Mouse (Mus musculus) limb, embryonic 14.5 days (tissue): ENCODE data around the gene Prkch. TPM values are rescaled to one million over a fixed set of nuclear protein-coding genes. Genes with fewer than 3 reads are reported as not detected.

Source experiments
- ATAC-seq: fragments of 200-750 bp; cut with Nextera tagmentation; 2 replicates; pipeline ENCODE4 v1.8.0; 2017; ENCODE audit warnings: low read depth, moderate number of reproducible peaks, moderate TSS enrichment; ENCODE audit not compliant: low FRiP score
- DNase-seq: peaks from one replicate; pipeline ENCODE4 v3.0.0-alpha.2; 2015; ENCODE audit warnings: low spot score
- H3K27ac ChIP-seq: fragments of 300-500 bp; sonication (generic); replicated peaks from 2 replicates; pipeline ENCODE4 v1.5.1; 2014; ENCODE audit warnings: low read depth, mild to moderate bottlenecking, low read length, moderate library complexity, mixed read lengths
- H3K27me3 ChIP-seq: fragments of 300-500 bp; sonication (generic); 2 replicates; pipeline ENCODE4 v1.6.1; 2014; ENCODE audit warnings: low read length, mixed read lengths; ENCODE audit not compliant: control insufficient read depth, insufficient read depth
- H3K36me3 ChIP-seq: fragments of 300-500 bp; sonication (generic); 2 replicates; pipeline ENCODE4 v1.6.1; 2014; ENCODE audit warnings: mild to moderate bottlenecking, low read length, moderate library complexity, mixed read lengths; ENCODE audit not compliant: control insufficient read depth, insufficient read depth
- H3K4me1 ChIP-seq: fragments of 300-500 bp; sonication (generic); 2 replicates; pipeline ENCODE4 v1.6.1; 2014; ENCODE audit warnings: antibody characterized with exemption, low read length, mixed read lengths; ENCODE audit not compliant: control insufficient read depth, insufficient read depth
- H3K4me2 ChIP-seq: fragments of 300-500 bp; sonication (generic); replicated peaks from 2 replicates; pipeline ENCODE4 v1.6.1; 2014; ENCODE audit warnings: low read depth, mild to moderate bottlenecking, low read length, moderate library complexity; ENCODE audit not compliant: severe bottlenecking
- H3K4me3 ChIP-seq: fragments of 300-500 bp; sonication (generic); replicated peaks from 2 replicates; pipeline ENCODE4 v1.5.1; 2014; ENCODE audit warnings: low read length
- H3K9ac ChIP-seq: fragments of 300-500 bp; sonication (generic); 2 replicates; pipeline ENCODE4 v1.6.1; 2014; ENCODE audit warnings: mild to moderate bottlenecking, low read depth, low read length, moderate library complexity; ENCODE audit not compliant: severe bottlenecking
- H3K9me3 ChIP-seq: fragments of 300-500 bp; sonication (generic); 2 replicates; pipeline ENCODE4 v1.6.1; 2016; ENCODE audit warnings: low read length; ENCODE audit not compliant: control insufficient read depth
- POLR2A ChIP-seq: fragments of 200-500 bp; IDR thresholded peaks from 2 replicates; pipeline ENCODE4 v1.8.0; 2012; ENCODE audit warnings: inconsistent platforms, mild to moderate bottlenecking, moderate library complexity, borderline replicate concordance; ENCODE audit not compliant: insufficient read depth, insufficient read length; ENCODE audit errors: extremely low read depth
- WGBS: fragments of 180-500 bp; shearing (Covaris S2); extraction: QIAGEN DNeasy Blood & Tissue Kit; methylation state at CpG from one replicate; pipeline ENCODE4 v1.1.7; 2014; 5-methylcytosine and 5-hydroxymethylcytosine counted together
- polyA plus RNA-seq, 2 experiments: library from polyadenylated mRNA; depleted of rRNA in 1 of 2; stranded (reverse) in 1 of 2; unstranded in 1 of 2; fragments of >200 nt; fragmentation: Nextera tagmentation in 1 of 2; extraction: Ambion mirVana in 1 of 2; gene quantifications; 2 replicates each; pipeline versions ENCODE4 v1.2.1 to v1.2.3; 2012 to 2014

Prkch gene
- polyA plus RNA-seq, 2 experiments, result 9.3 to 17.2 TPM

DNA sequence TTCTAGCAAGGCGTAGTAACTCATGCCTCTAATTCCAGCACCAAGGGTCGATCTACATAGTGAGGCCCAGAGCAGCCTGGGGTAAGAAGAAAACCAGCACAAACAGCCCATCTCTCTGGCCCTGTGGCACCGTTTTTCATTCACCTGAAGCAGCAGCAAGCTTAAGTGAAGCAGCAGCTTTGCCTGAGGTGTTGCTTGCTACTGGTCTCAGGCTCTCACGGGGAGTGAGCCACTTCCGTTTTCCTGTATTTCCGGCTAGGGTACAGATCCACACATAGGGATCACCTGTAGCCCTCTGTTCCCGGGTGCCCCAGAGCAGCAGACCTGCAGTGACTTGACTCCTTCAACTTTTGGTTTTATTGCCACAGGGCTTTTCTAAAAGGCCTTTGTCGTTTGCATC lies 114.2 kb downstream of the Prkch start:
- Histone ChIP-seq H3K27me3 (no peaks in the 10 kb centered on the region), H3K4me2 (no peak overlapping the region), H3K4me1 (0 out of 2 replicates have a peak, but pooled peaks cover 6% of the 10 kb centered on the region), H3K4me3 (no peak overlapping the region), H3K9me3 (no peaks in the 10 kb centered on the region), H3K36me3 (no peaks in the 10 kb centered on the region), H3K27ac (no peak overlapping the region), H3K9ac (no peak overlapping the region)
- no peak for DNase-seq
- 47% methylated on average over 8 of the region's 8 CpGs for WGBS
- TF ChIP-seq POLR2A, result no peak
- ATAC-seq, result no peak

DNA sequence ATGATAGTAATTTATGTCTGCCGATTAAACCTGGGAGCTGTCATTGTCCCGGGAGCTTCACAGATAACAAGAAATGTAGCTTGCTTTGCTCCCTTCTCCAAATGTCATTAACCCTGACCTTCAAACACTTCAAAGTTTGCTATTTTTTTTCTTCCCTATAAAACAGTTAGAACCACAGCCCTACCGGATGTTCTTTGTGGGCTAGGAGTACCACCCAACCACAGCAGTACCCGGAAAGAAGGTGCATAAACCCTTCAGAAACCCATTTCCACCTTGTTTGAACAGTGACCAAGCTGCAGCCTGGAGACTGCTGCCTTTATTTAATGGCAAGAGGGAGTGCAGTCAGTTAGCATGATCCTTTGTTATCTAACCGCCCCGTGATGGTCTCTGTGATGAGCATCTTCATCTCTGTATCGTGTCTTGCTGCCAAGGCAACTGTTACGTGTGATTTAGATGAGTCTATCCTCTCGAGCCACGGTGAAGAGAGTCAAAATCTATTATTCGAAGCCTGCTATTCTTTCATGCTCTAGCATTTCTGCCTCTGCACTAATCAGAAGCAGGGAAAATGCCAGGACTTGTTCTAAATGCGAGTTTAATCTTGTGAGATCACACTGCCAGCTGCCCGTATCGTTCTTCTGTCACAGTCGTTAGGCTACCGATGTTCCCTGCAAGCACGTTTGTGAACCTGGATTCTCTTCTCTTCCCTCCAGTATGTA lies 115.0 kb downstream of the Prkch start:
- Histone ChIP-seq H3K27ac (no peak overlapping the region), H3K4me2 (no peak overlapping the region), H3K4me3 (no peak overlapping the region), H3K9ac (no peak overlapping the region), H3K9me3 (no peaks in the 10 kb centered on the region), H3K27me3 (no peaks in the 10 kb centered on the region), H3K4me1 (0 out of 2 replicates have a peak, but pooled peaks cover 6% of the 10 kb centered on the region), H3K36me3 (no peaks in the 10 kb centered on the region)
- ATAC-seq (no peak), DNase-seq (no peak)
- TF ChIP-seq POLR2A, result no peak
- WGBS, result 57% methylated on average over 17 of the region's 17 CpGs

GRCm38 (mm10) chr12:73700544-73701069 lies 116.0 kb downstream of the Prkch start:
- Histone ChIP-seq H3K36me3 (no peaks in the 10 kb centered on the region), H3K4me1 (0 out of 2 replicates have a peak, but pooled peaks cover 6% of the 10 kb centered on the region), H3K9ac (no peak overlapping the region), H3K27me3 (no peaks in the 10 kb centered on the region), H3K4me2 (no peak overlapping the region), H3K4me3 (no peak overlapping the region), H3K27ac (no peak overlapping the region), H3K9me3 (no peaks in the 10 kb centered on the region)
- no peak for TF ChIP-seq POLR2A
- no peak for ATAC-seq
- DNase-seq, result no peak
- 58% methylated on average over 5 of the region's 6 CpGs for WGBS

DNA sequence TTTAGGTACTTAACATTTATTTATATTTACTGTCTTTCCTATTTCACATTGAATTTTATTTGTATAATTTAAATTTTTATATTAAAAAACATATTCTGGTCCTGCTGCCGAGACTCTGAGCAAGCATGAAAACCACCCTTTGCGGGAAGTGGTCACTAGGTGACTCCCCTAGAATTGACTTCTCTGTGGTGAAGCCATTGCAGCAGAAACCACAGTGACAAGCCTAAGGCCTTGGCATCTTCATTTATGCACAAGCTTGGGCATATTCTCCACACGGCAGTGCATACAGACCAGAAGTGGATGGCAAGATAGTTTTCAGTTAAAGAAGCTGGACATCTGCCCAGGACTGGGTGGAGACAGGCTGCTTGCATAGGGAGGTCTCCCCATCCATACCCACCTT lies 117.4 kb downstream of the Prkch start:
- H3K9ac ChIP-seq, result no peak overlapping the region
- no peaks in the 10 kb centered on the region for H3K9me3 ChIP-seq
- H3K36me3 ChIP-seq, result no peaks in the 10 kb centered on the region
- H3K27ac ChIP-seq, result no peak overlapping the region
- H3K27me3 ChIP-seq, result no peaks in the 10 kb centered on the region
- no peak for DNase-seq
- no peak overlapping the region for H3K4me3 ChIP-seq
- TF ChIP-seq POLR2A, result no peak
- whole genome bisulfite sequencing, result 84% methylated on average over 3 of the region's 3 CpGs
- H3K4me1 ChIP-seq, result 0 out of 2 replicates have a peak, but pooled peaks cover 6% of the 10 kb centered on the region
- no peak overlapping the region for H3K4me2 ChIP-seq
- ATAC-seq, result no peak

GRCm38 (mm10) chr12:73704382-73704781 lies 119.8 kb downstream of the Prkch start:
- H3K4me1 ChIP-seq, result peaks cover 8% of the 10 kb centered on the region
- no peaks in the 10 kb centered on the region for H3K36me3 ChIP-seq
- ATAC-seq (no peak), DNase-seq (no peak)
- no peak overlapping the region for H3K4me2 ChIP-seq
- H3K27ac ChIP-seq, result no peak overlapping the region
- WGBS, result 77% methylated on average over 3 of the region's 3 CpGs
- no peak for TF ChIP-seq POLR2A
- no peaks in the 10 kb centered on the region for H3K9me3 ChIP-seq
- no peak overlapping the region for H3K9ac ChIP-seq
- no peaks in the 10 kb centered on the region for H3K27me3 ChIP-seq
- H3K4me3 ChIP-seq, result no peak overlapping the region
